ENCODE assay signal across 17 mouse cellular contexts in genomic region chr4:108008541-108008940, GRCm38 (mm10). TPM values are rescaled to one million over a fixed set of nuclear protein-coding genes. Genes with fewer than 3 reads are reported as not detected.
"Had no signal": no experiment of that assay in that cellular context is flagged by ENCODE, and none has a peak within 500 bp of the region (broad histone marks: within the 10 kb centered on the region; RNA-seq: fewer than 3 reads in every experiment).

No protein-coding gene starts in this region.

- H3K36me3 ChIP-seq: limb, embryonic 12.5 days; midbrain, embryonic 10.5 days; neural tube, embryonic 15.5 days had no signal

- H3K4me2 ChIP-seq: limb, embryonic 12.5 days; lung, embryonic 14.5 days; neural tube, embryonic 15.5 days had no signal

- H3K9ac ChIP-seq: limb, embryonic 12.5 days; lung, embryonic 14.5 days; neural tube, embryonic 15.5 days had no signal

- H3K9me3 ChIP-seq: limb, embryonic 12.5 days; midbrain, embryonic 10.5 days; neural tube, embryonic 15.5 days had no signal

- H3K27ac ChIP-seq: limb, embryonic 12.5 days; midbrain, embryonic 10.5 days; neural tube, embryonic 15.5 days; stomach, postnatal 0 days had no signal

- H3K27me3 ChIP-seq: neural tube, embryonic 15.5 days had no signal

- DNase-seq: kidney, adult 2 months; kidney, postnatal 25 days; lung, embryonic 14.5 days; lung, postnatal 10 days; lung, postnatal 4 days; midbrain, embryonic 14.5 days; right cerebral cortex, adult 18-20 months; right cerebral cortex, postnatal 25 days had no signal

- H3K4me3 ChIP-seq: limb, embryonic 12.5 days; midbrain, embryonic 10.5 days; myocyte; neural tube, embryonic 15.5 days had no signal

- H3K4me1 ChIP-seq: midbrain, embryonic 10.5 days; neural tube, embryonic 15.5 days had no signal

RNA-seq across cellular contexts. Expression of gene Slc1a7, which starts 40.4 kb away (rescaled TPM):
- total RNA-seq: layer of hippocampus, postnatal 25 days; megakaryocyte, adult 5-6 weeks had no signal
- polyA plus RNA-seq: kidney, embryonic 16.5 days; limb, embryonic 12.5 days; midbrain, embryonic 10.5 days; midbrain, embryonic 14.5 days; neural tube, embryonic 11.5 days; neural tube, embryonic 15.5 days had no signal
